Mouse (Mus musculus) C2C12 (cell line): ENCODE measurements around the gene Fam181a. TPM values are rescaled to one million over a fixed set of nuclear protein-coding genes. Genes with fewer than 3 reads are reported as not detected.

Source experiments
- H3K27me3 ChIP-seq: one replicate; pipeline ENCODE4 v1.6.1; 2011; ENCODE audit not compliant: control insufficient read depth, insufficient read depth, insufficient read length
- H3K36me3 ChIP-seq: one replicate; pipeline ENCODE4 v1.6.1; 2011; ENCODE audit not compliant: control insufficient read depth, insufficient read depth
- H3K4me3 ChIP-seq: one replicate; pipeline ENCODE4 v1.5.1; 2011; ENCODE audit warnings: mild to moderate bottlenecking, control low read depth; ENCODE audit not compliant: poor library complexity, insufficient read depth, severe bottlenecking
- H3K79me2 ChIP-seq: one replicate; pipeline ENCODE4 v1.6.1; 2011; ENCODE audit not compliant: control insufficient read depth, insufficient read depth
- H3K79me3 ChIP-seq: one replicate; pipeline ENCODE4 v1.6.1; 2011; ENCODE audit warnings: low read depth, control low read depth
- H3ac ChIP-seq: one replicate; pipeline ENCODE3; 2011; ENCODE audit warnings: low read depth; ENCODE audit not compliant: control insufficient read depth, insufficient read length
- CEBPB ChIP-seq: IDR thresholded peaks from one replicate; pipeline ENCODE4 v1.6.1; 2011; ENCODE audit warnings: low read depth, mild to moderate bottlenecking, control low read depth, moderate library complexity
- CTCF ChIP-seq: IDR thresholded peaks from one replicate; pipeline ENCODE4 v1.5.1; 2011; ENCODE audit not compliant: control insufficient read depth, insufficient read depth, insufficient read length
- FOSL1 ChIP-seq: IDR thresholded peaks from one replicate; pipeline ENCODE4 v1.8.0; 2011; ENCODE audit warnings: mild to moderate bottlenecking, low read length; ENCODE audit not compliant: poor library complexity, insufficient read depth, severe bottlenecking
- MAX ChIP-seq: IDR thresholded peaks from one replicate; pipeline ENCODE4 v1.6.1; 2011; ENCODE audit warnings: mild to moderate bottlenecking, control low read depth
- MYOD1 ChIP-seq: IDR thresholded peaks from one replicate; pipeline ENCODE4 v1.6.1; 2011; ENCODE audit warnings: low read depth; ENCODE audit not compliant: control insufficient read depth, insufficient read length
- MYOG ChIP-seq: IDR thresholded peaks from one replicate; pipeline ENCODE4 v1.6.1; 2011; ENCODE audit not compliant: control insufficient read depth, insufficient read length; ENCODE audit errors: extremely low read depth
- USF1 ChIP-seq: IDR thresholded peaks from one replicate; pipeline ENCODE4 v1.6.1; 2011; ENCODE audit warnings: low read depth, mild to moderate bottlenecking, control low read depth, moderate library complexity
- polyA plus RNA-seq: library from polyadenylated mRNA; unstranded; fragments of >200 nt; fragmentation: generic; extraction: Trizol; gene quantifications from one replicate; pipeline ENCODE4 v1.2.1, GENCODE M21; 2012; ENCODE audit warnings: missing spikeins

The Fam181a gene
- polyA plus RNA-seq, 1 experiment: not detected

GRCm38 (mm10) chr12:103311921-103312320 lies 1.1 kb downstream of the Fam181a start:
- Histone ChIP-seq H3ac (no peak overlapping the region), H3K36me3 (no peaks in the 10 kb centered on the region), H3K79me3 (no peaks in the 10 kb centered on the region), H3K79me2 (no peaks in the 10 kb centered on the region), H3K27me3 (peaks cover 11% of the 10 kb centered on the region), H3K4me3 (no peak overlapping the region)
- TF ChIP-seq MAX (no peak), USF1 (no peak), MYOG (no peak), CEBPB (no peak), CTCF (no peak), FOSL1 (no peak), MYOD1 (no peak)

GRCm38 (mm10) chr12:103313274-103313673 lies 2.5 kb downstream of the Fam181a start:
- Histone ChIP-seq H3K79me2 (no peaks in the 10 kb centered on the region), H3K27me3 (peaks cover 18% of the 10 kb centered on the region), H3K79me3 (no peaks in the 10 kb centered on the region), H3K4me3 (no peak overlapping the region), H3K36me3 (no peaks in the 10 kb centered on the region), H3ac (no peak overlapping the region)
- TF ChIP-seq USF1 (no peak), MYOD1 (no peak), CTCF (no peak), MYOG (no peak), CEBPB (no peak), MAX (no peak), FOSL1 (no peak)

- Histone ChIP-seq H3K79me3 (no peaks in the 10 kb centered on the region), H3K27me3 (peaks cover 19% of the 10 kb centered on the region), H3ac (no peak overlapping the region), H3K36me3 (no peaks in the 10 kb centered on the region), H3K4me3 (no peak overlapping the region), H3K79me2 (no peaks in the 10 kb centered on the region)
- TF ChIP-seq CEBPB (no peak), MYOD1 (no peak), CTCF (no peak), FOSL1 (no peak), USF1 (no peak), MYOG (no peak), MAX (no peak)
These were observed 3.3 kb downstream of the Fam181a start for GRCm38 (mm10) chr12:103313871-103314639.

DNA sequence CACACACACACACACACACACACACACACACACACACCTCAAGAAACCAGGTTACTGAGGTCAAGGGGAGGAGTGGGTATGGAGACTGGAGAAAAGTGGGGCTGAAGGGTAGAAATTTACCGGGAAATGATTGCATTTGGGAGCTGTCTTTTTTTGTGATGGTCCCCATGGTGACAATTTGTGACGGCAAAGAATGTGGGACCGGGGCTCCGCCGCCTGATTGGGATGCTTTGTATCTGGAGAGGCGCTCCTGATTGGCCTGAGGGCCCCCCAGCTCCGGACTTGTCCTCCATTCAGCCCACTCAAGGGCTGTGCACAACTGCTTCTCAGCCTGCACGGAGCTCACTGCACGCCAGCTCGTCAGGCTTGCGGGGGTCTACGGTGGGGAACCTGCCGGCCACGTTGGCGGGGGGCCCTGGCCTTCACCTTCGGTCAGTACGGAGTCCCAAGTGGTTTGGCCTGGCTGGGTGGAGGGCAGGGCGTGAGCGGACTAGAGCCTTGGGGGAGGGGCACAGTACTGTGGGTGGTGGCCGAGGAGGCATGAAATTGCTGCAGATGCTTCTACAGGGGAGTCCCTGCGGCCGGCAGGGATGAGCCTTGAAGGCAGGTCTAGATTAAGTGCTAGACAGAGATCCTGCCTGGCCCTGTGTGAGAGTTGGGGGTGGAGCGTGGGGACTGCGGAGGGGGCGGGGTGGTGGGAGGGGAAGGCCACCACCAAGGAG lies 4.0 kb downstream of the Fam181a start:
- no peaks in the 10 kb centered on the region for H3K79me2 ChIP-seq
- H3K79me3 ChIP-seq: no peaks in the 10 kb centered on the region
- no peak overlapping the region for H3ac ChIP-seq
- no peaks in the 10 kb centered on the region for H3K36me3 ChIP-seq
- TF ChIP-seq MYOG (no peak), MYOD1 (no peak), USF1 (no peak), CTCF (no peak), CEBPB (no peak), MAX (no peak), FOSL1 (no peak)
- H3K27me3 ChIP-seq: peaks cover 23% of the 10 kb centered on the region
- no peak overlapping the region for H3K4me3 ChIP-seq

DNA sequence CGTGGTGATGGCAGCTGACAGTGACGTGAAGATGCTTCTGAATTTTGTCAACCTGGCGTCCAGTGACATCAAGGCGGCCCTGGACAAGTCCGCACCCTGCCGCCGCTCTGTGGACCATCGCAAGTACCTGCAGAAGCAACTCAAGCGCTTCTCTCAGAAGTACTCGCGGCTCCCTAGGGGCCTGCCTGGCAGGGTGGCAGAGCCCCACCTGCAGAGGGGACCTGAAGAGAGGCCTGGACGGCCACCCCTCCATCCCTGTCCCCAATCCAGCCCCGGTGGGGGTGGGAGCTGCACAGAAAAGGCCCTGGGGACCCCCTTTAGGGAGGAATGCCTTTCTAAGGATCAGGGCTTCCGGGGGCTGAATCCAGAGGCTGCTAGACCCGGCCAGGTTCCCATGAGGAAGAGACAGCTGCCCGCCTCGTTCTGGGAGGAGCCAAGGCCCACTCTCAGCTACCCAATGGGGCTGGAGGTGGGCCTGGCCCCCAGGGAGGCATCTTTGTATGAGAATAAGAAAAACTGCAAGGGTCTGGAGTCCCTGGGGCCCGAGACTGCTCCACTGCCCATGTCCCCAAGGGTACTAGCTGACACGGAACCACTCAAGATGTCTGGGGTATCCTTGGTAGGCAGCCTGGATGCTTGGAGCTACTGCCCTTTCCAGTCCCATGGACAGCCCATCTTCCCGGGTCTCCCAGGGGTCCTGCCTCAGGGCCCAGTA lies 5.2 kb downstream of the Fam181a start:
- Histone ChIP-seq H3K36me3 (no peaks in the 10 kb centered on the region), H3K27me3 (peaks cover 25% of the 10 kb centered on the region), H3K4me3 (no peak overlapping the region), H3K79me3 (no peaks in the 10 kb centered on the region), H3K79me2 (no peaks in the 10 kb centered on the region), H3ac (no peak overlapping the region)
- TF ChIP-seq MYOG (no peak), USF1 (no peak), FOSL1 (no peak), MYOD1 (no peak), MAX (no peak), CTCF (no peak), CEBPB (no peak)
